Mouse (Mus musculus) small intestine, adult 2 months (tissue): ENCODE measurements around the gene Ppcs.

Experiments used
- CTCF ChIP-seq: fragments of 200-500 bp; IDR thresholded peaks from 2 replicates; pipeline ENCODE4 v1.5.1; 2012; ENCODE audit warnings: low read depth, mild to moderate bottlenecking, control low read depth, inconsistent platforms, low read length, moderate library complexity, mixed read lengths; ENCODE audit not compliant: insufficient replicate concordance, insufficient read length; ENCODE audit errors: extremely low read depth
- POLR2A ChIP-seq: fragments of 200-500 bp; IDR thresholded peaks from 2 replicates; pipeline ENCODE4 v1.6.1; 2012; ENCODE audit warnings: low read depth, mild to moderate bottlenecking, control low read depth, inconsistent platforms, low read length, moderate library complexity

DNA sequence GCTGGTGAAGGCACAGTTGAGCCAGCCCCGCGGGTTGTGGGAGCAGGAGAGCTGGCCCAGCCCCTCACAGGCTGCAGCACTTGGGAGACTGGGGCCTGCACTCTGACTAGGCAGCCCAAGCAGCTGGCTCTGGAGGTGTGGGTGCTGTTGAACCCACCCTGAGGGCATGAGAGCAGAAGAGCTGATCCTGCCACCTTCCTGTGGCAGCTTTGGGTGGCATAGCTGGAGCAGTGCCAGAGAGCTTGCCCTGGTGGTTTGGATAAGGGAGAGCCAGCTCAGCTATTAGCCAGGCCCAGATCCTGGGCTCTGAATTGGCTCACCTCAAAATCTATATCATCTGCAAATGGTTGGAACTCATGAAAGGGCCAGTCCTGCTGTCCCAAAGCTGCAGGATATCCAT, 5.5 kb upstream of the Ppcs start:
- TF ChIP-seq CTCF (no peak), POLR2A (no peak)
